Mouse (Mus musculus) forebrain, embryonic 14.5 days (tissue): ENCODE results near the gene En1. TPM values are rescaled to one million over a fixed set of nuclear protein-coding genes. Genes with fewer than 3 reads are reported as not detected.

ENCODE experiments used
- ATAC-seq: fragments of 200-750 bp; cut with Nextera tagmentation; 2 replicates; pipeline ENCODE4 v1.8.0; 2017; ENCODE audit warnings: mild to moderate bottlenecking, moderate library complexity
- DNase-seq: peaks from one replicate; pipeline ENCODE4 v3.0.0-alpha.2; 2015; ENCODE audit warnings: low spot score
- H3K27ac ChIP-seq: fragments of 300-500 bp; sonication (generic); 2 replicates; pipeline ENCODE4 v1.5.1; 2014; ENCODE audit warnings: low read depth, mild to moderate bottlenecking, control low read depth, low read length, moderate library complexity
- H3K27me3 ChIP-seq: fragments of 300-500 bp; sonication (generic); replicated peaks from 2 replicates; pipeline ENCODE4 v1.6.1; 2014; ENCODE audit warnings: low read length, control low read depth, mixed read lengths; ENCODE audit not compliant: control insufficient read depth, insufficient read depth
- H3K36me3 ChIP-seq: fragments of 300-500 bp; sonication (generic); 2 replicates; pipeline ENCODE4 v1.6.1; 2014; ENCODE audit warnings: low read length, control low read depth; ENCODE audit not compliant: control insufficient read depth, insufficient read depth
- H3K4me1 ChIP-seq: fragments of 300-500 bp; sonication (generic); 2 replicates; pipeline ENCODE4 v1.6.1; 2014; ENCODE audit warnings: antibody characterized with exemption, low read length, control low read depth; ENCODE audit not compliant: control insufficient read depth, insufficient read depth
- H3K4me2 ChIP-seq: fragments of 300-500 bp; sonication (generic); 2 replicates; pipeline ENCODE4 v1.6.1; 2014; ENCODE audit warnings: mild to moderate bottlenecking, control low read depth, low read length
- H3K4me3 ChIP-seq: fragments of 300-500 bp; sonication (generic); 2 replicates; pipeline ENCODE4 v1.5.1; 2014; ENCODE audit warnings: low read depth, low read length, control low read depth
- H3K9ac ChIP-seq: fragments of 300-500 bp; sonication (generic); 2 replicates; pipeline ENCODE4 v1.6.1; 2014; ENCODE audit warnings: mild to moderate bottlenecking, low read length, control low read depth, moderate library complexity
- H3K9me3 ChIP-seq: fragments of 300-500 bp; sonication (generic); replicated peaks from 2 replicates; pipeline ENCODE4 v1.6.1; 2016; ENCODE audit warnings: low read length, control low read depth, mixed read lengths; ENCODE audit not compliant: control insufficient read depth
- WGBS: fragments of 180-500 bp; shearing (Covaris S2); extraction: QIAGEN DNeasy Blood & Tissue Kit; methylation state at CpG from one replicate; pipeline ENCODE4 v1.1.7; 2014; 5-methylcytosine and 5-hydroxymethylcytosine counted together
- polyA plus RNA-seq: library from polyadenylated mRNA; unstranded; fragments of >200 nt; fragmentation: Nextera tagmentation; extraction: Ambion mirVana; gene quantifications from 2 replicates; pipeline ENCODE4 v1.2.1, GENCODE M21; 2014

The En1 gene
- polyA plus RNA-seq, result not detected in 2 replicates

- H3K4me1 ChIP-seq, result peaks cover 10% of the 10 kb centered on the region
- WGBS, result 1% methylated on average over 35 of the region's 35 CpGs
Observed at GRCm38 (mm10) chr1:120602031-120602730, at the start of gene En1. Gene En1 (plus strand): TSS chr1:120602418.

GRCm38 (mm10) chr1:120556926-120557846 is 45.0 kb upstream of the En1 start:
- Histone ChIP-seq H3K27me3 (no peaks in the 10 kb centered on the region), H3K27ac (no peak overlapping the region), H3K4me2 (no peak overlapping the region), H3K36me3 (no peaks in the 10 kb centered on the region), H3K4me3 (no peak overlapping the region), H3K4me1 (no peaks in the 10 kb centered on the region), H3K9me3 (no peaks in the 10 kb centered on the region), H3K9ac (no peak overlapping the region)
- 76% methylated on average over 15 of the region's 15 CpGs for WGBS
- DNase-seq (no peak), ATAC-seq (no peak)

More at GRCm38 (mm10) chr1:120602031-120602730, at the start of gene En1:
- Histone ChIP-seq H3K36me3 (no peaks in the 10 kb centered on the region), H3K4me2 (peak within 1 kb of the TSS; percentile 67), H3K27ac (no peak within 1 kb of the TSS), H3K27me3 (peaks cover 78% of the 10 kb centered on the region), H3K4me3 (peak within 1 kb of the TSS; percentile 33), H3K9ac (peak within 1 kb of the TSS; percentile 50), H3K9me3 (no peaks in the 10 kb centered on the region)
- peak; percentile 56 for DNase-seq
- ATAC-seq, result peak; percentile 43; the same call in 1 of the 2 replicates

- Histone ChIP-seq H3K27me3 (no peaks in the 10 kb centered on the region), H3K27ac (no peak overlapping the region), H3K9ac (no peak overlapping the region), H3K9me3 (no peaks in the 10 kb centered on the region), H3K4me2 (no peak overlapping the region), H3K36me3 (no peaks in the 10 kb centered on the region), H3K4me1 (no peaks in the 10 kb centered on the region), H3K4me3 (no peak overlapping the region)
- ATAC-seq (no peak), DNase-seq (peak; percentile 5)
- 75% methylated on average over 9 of the region's 9 CpGs for whole genome bisulfite sequencing
Observed at GRCm38 (mm10) chr1:120558341-120559285, 43.6 kb upstream of the En1 start.

GRCm38 (mm10) chr1:120559911-120560310 is 42.3 kb upstream of the En1 start:
- no peaks in the 10 kb centered on the region for H3K27me3 ChIP-seq

GRCm38 (mm10) chr1:120581306-120581705 is 20.9 kb upstream of the En1 start:
- Histone ChIP-seq H3K9me3 (no peaks in the 10 kb centered on the region), H3K27ac (no peak overlapping the region), H3K4me1 (no peaks in the 10 kb centered on the region), H3K4me2 (no peak overlapping the region), H3K4me3 (no peak overlapping the region), H3K9ac (no peak overlapping the region), H3K27me3 (no peaks in the 10 kb centered on the region; the same call in 1 of the 2 replicates), H3K36me3 (no peaks in the 10 kb centered on the region)
- DNase-seq, result no peak
- WGBS, result 71% methylated on average over 4 of the region's 4 CpGs
- ATAC-seq, result no peak

More at GRCm38 (mm10) chr1:120559911-120560310, 42.3 kb upstream of the En1 start:
- ATAC-seq, result no peak
- Histone ChIP-seq H3K9me3 (no peaks in the 10 kb centered on the region), H3K9ac (no peak overlapping the region), H3K4me3 (no peak overlapping the region), H3K4me1 (no peaks in the 10 kb centered on the region), H3K36me3 (no peaks in the 10 kb centered on the region), H3K4me2 (no peak overlapping the region), H3K27ac (no peak overlapping the region)
- WGBS, result 89% methylated on average over 5 of the region's 5 CpGs
- DNase-seq, result no peak

- WGBS, result 22% methylated on average over 2 of the region's 2 CpGs
- Histone ChIP-seq H3K27ac (no peak overlapping the region), H3K4me1 (no peaks in the 10 kb centered on the region), H3K27me3 (peaks cover 2% of the 10 kb centered on the region), H3K36me3 (no peaks in the 10 kb centered on the region), H3K4me2 (no peak overlapping the region), H3K4me3 (no peak overlapping the region), H3K9ac (no peak overlapping the region), H3K9me3 (no peaks in the 10 kb centered on the region)
- no peak for ATAC-seq
- no peak for DNase-seq
Observed at GRCm38 (mm10) chr1:120585481-120585880, 16.7 kb upstream of the En1 start.

- no peaks in the 10 kb centered on the region for H3K4me1 ChIP-seq
- WGBS, result 9% methylated on average over 7 of the region's 7 CpGs
- H3K9ac ChIP-seq, result no peak overlapping the region
- H3K27ac ChIP-seq, result no peak overlapping the region
- DNase-seq (peak; percentile 92), ATAC-seq (peak; percentile 51)
- no peaks in the 10 kb centered on the region for H3K9me3 ChIP-seq
- H3K36me3 ChIP-seq, result no peaks in the 10 kb centered on the region
- no peak overlapping the region for H3K4me3 ChIP-seq
- H3K27me3 ChIP-seq, result peaks cover 11% of the 10 kb centered on the region
- no peak overlapping the region for H3K4me2 ChIP-seq
Observed at GRCm38 (mm10) chr1:120586500-120587110, 15.6 kb upstream of the En1 start.

- Histone ChIP-seq H3K27me3 (peaks cover 19% of the 10 kb centered on the region), H3K27ac (no peak overlapping the region), H3K9ac (no peak overlapping the region), H3K4me2 (no peak overlapping the region), H3K9me3 (no peaks in the 10 kb centered on the region), H3K4me3 (no peak overlapping the region), H3K36me3 (no peaks in the 10 kb centered on the region), H3K4me1 (no peaks in the 10 kb centered on the region)
- ATAC-seq, result no peak
- DNase-seq, result no peak
- WGBS, result 70% methylated on average over 9 of the region's 12 CpGs
Observed at GRCm38 (mm10) chr1:120587431-120587830, 14.8 kb upstream of the En1 start.
